Mouse (Mus musculus) E14TG2a.4 (cell line): ENCODE measurements at regions not wholly inside any gene's neighbourhood (a gene's known extent, or its start where the extent isn't known, plus 50 kb on each side); places are given as distances from the start of the nearest gene placed in this dataset.

ENCODE experiments used
- H3K27me3 ChIP-seq: 2 replicates; pipeline ENCODE4 v1.6.1; 2014; ENCODE audit warnings: low read length, control low read depth; ENCODE audit not compliant: insufficient read depth
- H3K36me3 ChIP-seq: 2 replicates; pipeline ENCODE4 v1.6.1; 2014; ENCODE audit warnings: low read length, control low read depth; ENCODE audit not compliant: insufficient read depth
- H3K4me1 ChIP-seq: replicated peaks from 2 replicates; pipeline ENCODE4 v1.6.1; 2014; ENCODE audit warnings: low read depth, low read length, control low read depth
- H3K4me3 ChIP-seq: replicated peaks from 2 replicates; pipeline ENCODE4 v1.5.1; 2014; ENCODE audit warnings: mild to moderate bottlenecking, low read length
- H3K9me3 ChIP-seq: 2 replicates; pipeline ENCODE4 v1.6.1; 2014; ENCODE audit warnings: low read length, control low read depth
- CTCF ChIP-seq: conservative IDR thresholded peaks from 2 replicates; pipeline ENCODE4 v1.5.1; 2014; ENCODE audit warnings: low read length
- NANOG ChIP-seq: IDR thresholded peaks from 2 replicates; pipeline ENCODE4 v1.6.1; 2014; ENCODE audit warnings: borderline replicate concordance, low read length, mixed read lengths
- POU5F1 ChIP-seq: IDR thresholded peaks from 2 replicates; pipeline ENCODE4 v1.6.1; 2014; ENCODE audit warnings: low read length, borderline replicate concordance

DNA sequence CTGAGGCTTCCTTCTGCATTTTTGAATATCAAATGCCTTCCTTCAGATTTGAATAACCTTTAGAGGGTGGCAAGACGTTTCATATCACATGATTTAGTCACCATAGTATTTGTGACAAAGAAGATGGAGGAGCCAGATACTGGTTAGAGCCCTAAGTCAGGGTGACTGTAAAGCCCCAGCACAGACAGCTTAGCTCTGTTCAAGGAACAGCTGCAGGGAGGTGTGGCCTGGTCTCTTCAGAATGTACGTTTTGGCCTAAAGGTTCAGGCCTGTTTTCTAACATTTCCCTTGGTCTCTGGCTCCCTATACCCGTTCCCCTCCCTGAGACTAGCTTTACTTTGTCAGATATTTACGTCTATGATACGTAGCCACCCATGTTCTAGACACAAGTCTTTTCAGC, 212.3 kb downstream of the Rpap3 start:
- H3K4me3 ChIP-seq: no peak overlapping the region
- H3K27me3 ChIP-seq: no peaks in the 10 kb centered on the region
- TF ChIP-seq NANOG (no peak), CTCF (no peak), POU5F1 (no peak)

DNA sequence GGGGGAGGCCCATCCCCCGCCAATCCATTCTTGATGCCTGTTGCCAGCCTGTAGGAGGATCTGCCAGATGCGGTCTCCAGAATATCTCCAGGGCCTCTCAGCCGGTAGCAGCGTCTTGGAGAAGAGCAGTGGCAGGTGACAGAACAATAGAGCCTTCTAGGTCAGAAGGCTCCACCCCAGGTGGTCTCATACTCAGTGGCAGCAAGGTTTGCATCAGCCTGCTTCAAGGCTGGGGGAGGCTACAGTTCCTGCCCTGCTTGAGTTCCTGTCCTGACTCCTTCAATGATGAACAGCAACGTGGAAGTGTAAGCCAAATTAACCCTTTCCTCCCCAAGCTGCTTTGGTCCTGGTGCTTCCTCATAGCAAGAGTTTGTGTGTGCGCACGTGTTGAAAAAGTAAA, 213.8 kb downstream of the Rpap3 start:
- Histone ChIP-seq H3K27me3 (no peaks in the 10 kb centered on the region), H3K4me3 (no peak overlapping the region), H3K36me3 (no peaks in the 10 kb centered on the region), H3K4me1 (no peaks in the 10 kb centered on the region), H3K9me3 (peaks cover 88% of the 10 kb centered on the region)
- TF ChIP-seq NANOG (no peak), POU5F1 (no peak)

More for the DNA sequence above, 212.3 kb downstream of the Rpap3 start:
- Histone ChIP-seq H3K9me3 (peaks cover 77% of the 10 kb centered on the region), H3K4me1 (no peaks in the 10 kb centered on the region), H3K36me3 (no peaks in the 10 kb centered on the region)

GRCm38 (mm10) chr15:97487425-97487824, 218.2 kb downstream of the Rpap3 start:
- Histone ChIP-seq H3K36me3 (no peaks in the 10 kb centered on the region), H3K4me3 (no peak overlapping the region), H3K27me3 (no peaks in the 10 kb centered on the region), H3K9me3 (peaks cover 57% of the 10 kb centered on the region), H3K4me1 (no peaks in the 10 kb centered on the region)
- TF ChIP-seq CTCF (no peak), POU5F1 (no peak), NANOG (no peak)

DNA sequence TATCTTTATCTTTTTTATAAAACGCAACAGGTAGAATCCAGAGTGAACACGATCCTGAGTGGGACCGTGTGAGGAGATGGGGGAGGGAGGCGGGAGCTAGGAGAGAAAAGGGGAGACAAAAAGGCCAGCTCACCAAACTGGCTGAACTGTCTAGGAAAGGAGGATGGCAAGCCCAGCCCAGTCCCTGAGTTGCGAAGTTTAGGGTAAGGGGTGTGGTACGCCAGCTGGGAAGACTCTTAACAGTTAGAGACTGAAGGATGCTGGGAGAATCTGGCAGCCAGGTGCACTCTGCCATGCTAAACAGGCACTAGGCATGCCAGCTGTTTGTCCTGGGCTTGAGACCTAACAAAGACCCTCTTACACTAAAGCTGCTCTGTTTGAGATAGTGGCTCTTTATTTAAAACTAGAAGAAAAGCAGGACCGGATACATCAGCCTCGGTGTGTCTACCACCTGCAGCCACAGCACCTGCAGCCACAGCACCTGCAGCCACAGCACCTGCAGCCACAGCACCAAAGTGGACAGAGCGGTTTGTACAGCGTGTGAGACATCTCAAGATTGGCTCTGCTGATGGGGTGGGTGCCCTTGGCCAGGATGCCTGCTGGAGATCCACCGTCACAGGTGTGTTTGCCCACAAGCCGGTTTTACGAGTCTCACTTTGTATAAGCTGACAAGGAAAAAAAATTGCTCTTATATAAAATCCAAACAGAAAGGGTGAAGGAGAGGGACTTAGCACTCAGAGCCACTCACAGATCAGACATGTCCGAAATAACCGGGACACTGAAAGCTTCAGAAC, 225.1 kb upstream of the Amigo2 start:
- H3K36me3 ChIP-seq: no peaks in the 10 kb centered on the region
- H3K4me1 ChIP-seq: peaks cover 35% of the 10 kb centered on the region
- H3K27me3 ChIP-seq: no peaks in the 10 kb centered on the region
- no peak overlapping the region for H3K4me3 ChIP-seq
- no peak for TF ChIP-seq CTCF
- TF ChIP-seq POU5F1: no peak
- TF ChIP-seq NANOG: no peak
- H3K9me3 ChIP-seq: no peaks in the 10 kb centered on the region

- Histone ChIP-seq H3K27me3 (no peaks in the 10 kb centered on the region), H3K9me3 (no peaks in the 10 kb centered on the region), H3K36me3 (no peaks in the 10 kb centered on the region), H3K4me3 (no peak overlapping the region), H3K4me1 (peaks cover 40% of the 10 kb centered on the region)
- TF ChIP-seq CTCF (no peak), NANOG (no peak), POU5F1 (no peak)
These were observed 224.4 kb upstream of the Amigo2 start for GRCm38 (mm10) chr15:97471476-97471875.

DNA sequence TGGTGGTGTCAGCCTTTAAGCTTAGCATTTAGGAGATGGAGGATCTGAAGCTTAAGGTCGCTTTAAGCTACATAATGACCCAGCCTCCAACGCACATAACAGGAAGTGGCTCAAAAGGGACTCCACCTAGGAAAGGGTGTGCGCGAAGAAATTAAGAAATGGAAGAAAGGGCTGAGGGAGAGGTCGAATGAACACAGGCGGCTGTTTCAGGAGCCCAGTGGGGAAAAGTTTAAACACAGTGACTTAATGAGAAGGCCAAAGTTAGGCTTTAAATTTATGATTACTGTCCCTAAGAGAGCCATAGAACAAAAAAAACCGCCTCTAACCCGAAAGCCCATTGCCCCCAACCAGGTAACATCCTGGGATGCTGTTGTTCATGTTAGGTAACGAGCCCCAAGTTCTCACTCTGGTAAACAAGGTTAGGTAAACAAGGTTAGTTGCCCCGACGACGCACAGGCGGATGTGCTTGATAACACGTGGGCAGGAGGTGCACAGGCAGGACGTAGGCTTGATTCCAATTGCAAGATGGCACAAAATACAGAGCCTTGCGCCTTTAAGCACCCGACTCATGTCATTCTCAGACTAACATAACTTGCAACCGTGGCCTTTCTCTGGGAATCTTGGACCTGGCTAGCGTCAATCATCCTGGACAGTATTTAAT, 222.7 kb upstream of the Amigo2 start:
- Histone ChIP-seq H3K27me3 (no peaks in the 10 kb centered on the region), H3K36me3 (no peaks in the 10 kb centered on the region), H3K4me1 (peaks cover 50% of the 10 kb centered on the region), H3K4me3 (no peak overlapping the region), H3K9me3 (no peaks in the 10 kb centered on the region)
- TF ChIP-seq POU5F1 (no peak), CTCF (no peak), NANOG (no peak)

DNA sequence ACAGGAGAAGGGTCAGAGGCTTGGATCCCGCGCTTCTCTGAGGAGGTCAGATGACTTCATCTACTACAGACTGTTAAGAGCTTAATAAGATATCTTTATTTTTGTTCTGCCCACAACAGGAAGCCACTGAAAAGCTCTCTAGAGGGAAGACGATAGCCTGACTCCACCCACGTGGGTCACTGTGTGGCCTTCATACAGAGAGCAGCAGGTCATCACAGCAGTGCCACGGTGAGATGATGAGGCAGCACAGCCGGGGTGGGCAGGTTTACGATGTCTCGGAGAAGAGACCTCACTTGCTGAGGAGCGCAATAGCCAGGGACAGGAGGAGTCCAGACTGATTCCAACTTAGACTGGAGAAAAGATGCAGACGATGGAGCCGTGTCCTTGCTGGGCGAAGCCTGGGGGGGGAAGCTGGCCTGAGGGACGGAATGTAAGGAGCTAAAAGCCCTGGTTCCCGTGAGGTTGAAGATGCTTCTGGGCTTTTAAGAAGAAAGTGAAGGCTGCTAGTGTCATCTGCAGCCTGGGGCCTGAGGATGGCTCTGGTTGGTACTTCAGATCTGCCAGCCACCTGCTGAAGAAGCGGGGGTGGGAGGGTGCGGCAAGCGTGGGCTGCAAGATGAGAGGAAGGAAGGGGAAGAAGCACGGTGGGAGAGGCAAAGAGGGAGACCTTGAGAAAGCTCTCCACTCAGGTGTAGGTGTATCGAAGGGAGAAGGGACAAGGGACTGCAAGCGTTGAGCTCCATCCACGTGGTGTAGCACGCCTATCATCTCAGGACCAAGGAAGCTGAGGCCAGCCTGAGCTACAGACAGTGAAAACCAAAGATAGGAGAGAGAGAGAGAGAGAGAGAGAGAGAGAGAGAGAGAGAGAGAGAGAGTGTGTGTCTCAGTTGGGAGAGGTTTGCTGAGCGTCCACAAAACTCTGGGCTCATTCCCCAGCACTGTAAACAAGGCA, 221.9 kb upstream of the Amigo2 start:
- H3K9me3 ChIP-seq: no peaks in the 10 kb centered on the region
- no peaks in the 10 kb centered on the region for H3K27me3 ChIP-seq
- TF ChIP-seq NANOG: no peak
- TF ChIP-seq POU5F1: no peak
- no peak for TF ChIP-seq CTCF
- no peaks in the 10 kb centered on the region for H3K36me3 ChIP-seq
- peaks cover 50% of the 10 kb centered on the region for H3K4me1 ChIP-seq
- H3K4me3 ChIP-seq: no peak overlapping the region
